Mouse (Mus musculus): ENCODE measurements at regions not wholly inside any gene's neighbourhood (a gene's known extent, or its start where the extent isn't known, plus 50 kb on each side); places are given as distances from the start of the nearest gene placed in this dataset.

DNA sequence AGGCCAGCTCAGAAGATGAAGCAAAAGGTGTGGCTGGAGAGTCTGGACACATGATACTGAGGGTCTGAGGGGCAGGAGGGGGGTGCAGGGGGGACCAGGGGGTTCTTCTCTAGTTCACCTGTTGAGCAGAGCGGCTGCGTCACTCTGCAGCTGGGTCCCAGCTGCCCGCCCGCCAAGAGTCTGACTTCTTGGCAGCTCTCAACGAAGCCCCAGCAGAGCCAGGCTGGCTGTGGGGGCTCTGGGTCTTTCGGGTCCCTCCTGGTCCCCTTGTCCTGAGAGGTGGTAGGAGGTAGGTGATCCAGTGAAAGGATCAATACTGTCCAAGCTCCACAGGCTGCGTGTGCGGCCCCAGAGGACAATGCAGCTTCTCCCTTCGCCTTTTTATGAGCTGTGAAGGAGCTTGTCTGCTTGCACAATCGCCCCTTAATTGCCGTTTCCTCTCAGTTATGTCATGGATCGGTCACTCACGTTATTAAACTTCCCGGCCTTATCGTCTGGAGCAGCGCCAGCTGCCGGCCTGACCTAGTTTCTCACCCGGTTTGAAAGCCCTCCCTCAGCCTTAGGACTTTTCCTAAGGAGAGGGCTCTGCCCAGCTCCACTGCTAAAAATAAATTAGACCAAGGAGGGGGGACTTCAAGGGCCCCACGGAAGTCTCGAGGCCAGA lies 98.4 kb upstream of the Ptpn1 start:
- no peak for ATAC-seq (ENCODE audit: low read depth)
- Histone ChIP-seq H3K36me3 (ENCODE audit: control insufficient read depth, insufficient read depth, low read length) (no peaks in the 10 kb centered on the region), H3K27me3 (replicated peaks; ENCODE audit: control insufficient read depth, insufficient read depth, low read length) (no peaks in the 10 kb centered on the region), H3K9ac (ENCODE audit: low read depth, low read length) (peak overlapping the region; percentile 1; the same call in 1 of the 2 replicates), H3K4me3 (ENCODE audit: low read depth, low read length) (no peak overlapping the region), H3K9me3 (ENCODE audit: control insufficient read depth, low read length) (no peaks in the 10 kb centered on the region), H3K4me2 (ENCODE audit: low read depth, low read length) (no peak overlapping the region), H3K27ac (replicated peaks; ENCODE audit: low read depth, low read length) (peak overlapping the region; percentile 72; the same call in 1 of the 2 replicates), H3K4me1 (ENCODE audit: control insufficient read depth, insufficient read depth, low read length) (peaks cover 26% of the 10 kb centered on the region; the same call in 1 of the 2 replicates)
- 38% methylated on average over 20 of the region's 20 CpGs for WGBS
- DNase-seq (ENCODE audit: low spot score): peak; percentile 82

GRCm38 (mm10) chr2:167831076-167832039 lies 100.5 kb upstream of the Ptpn1 start:
- H3K4me1 ChIP-seq (ENCODE audit: control insufficient read depth, insufficient read depth, low read length): peaks cover 16% of the 10 kb centered on the region; the same call in 1 of the 2 replicates
- H3K27me3 ChIP-seq (replicated peaks; ENCODE audit: control insufficient read depth, insufficient read depth, low read length): no peaks in the 10 kb centered on the region
- no peaks in the 10 kb centered on the region for H3K9me3 ChIP-seq (ENCODE audit: control insufficient read depth, low read length)
- 68% methylated on average over 26 of the region's 26 CpGs for WGBS
- H3K9ac ChIP-seq (ENCODE audit: low read depth, low read length): no peak overlapping the region
- no peak overlapping the region for H3K4me2 ChIP-seq (ENCODE audit: low read depth, low read length)
- no peak overlapping the region for H3K4me3 ChIP-seq (ENCODE audit: low read depth, low read length)
- no peak for ATAC-seq (ENCODE audit: low read depth)
- no peak overlapping the region for H3K27ac ChIP-seq (replicated peaks; ENCODE audit: low read depth, low read length)
- DNase-seq (ENCODE audit: low spot score): no peak
- no peaks in the 10 kb centered on the region for H3K36me3 ChIP-seq (ENCODE audit: control insufficient read depth, insufficient read depth, low read length)

GRCm38 (mm10) chr2:167828258-167828657 lies 103.6 kb upstream of the Ptpn1 start:
- DNase-seq (ENCODE audit: low spot score) (no peak), ATAC-seq (ENCODE audit: low read depth) (no peak)
- no peaks in the 10 kb centered on the region for H3K36me3 ChIP-seq (ENCODE audit: control insufficient read depth, insufficient read depth, low read length)
- H3K27ac ChIP-seq (replicated peaks; ENCODE audit: low read depth, low read length): no peak overlapping the region
- H3K9ac ChIP-seq (ENCODE audit: low read depth, low read length): no peak overlapping the region; the same call in 1 of the 2 replicates
- no peak overlapping the region for H3K4me2 ChIP-seq (ENCODE audit: low read depth, low read length)
- 25% methylated on average over 4 of the region's 5 CpGs for WGBS
- H3K9me3 ChIP-seq (ENCODE audit: control insufficient read depth, low read length): no peaks in the 10 kb centered on the region
- H3K4me1 ChIP-seq (ENCODE audit: control insufficient read depth, insufficient read depth, low read length): peaks cover 2% of the 10 kb centered on the region; the same call in 1 of the 2 replicates
- H3K27me3 ChIP-seq (replicated peaks; ENCODE audit: control insufficient read depth, insufficient read depth, low read length): no peaks in the 10 kb centered on the region
- H3K4me3 ChIP-seq (ENCODE audit: low read depth, low read length): no peak overlapping the region

GRCm38 (mm10) chr2:167826922-167827703 lies 104.7 kb upstream of the Ptpn1 start:
- Histone ChIP-seq H3K4me2 (ENCODE audit: low read depth, low read length) (no peak overlapping the region), H3K4me1 (ENCODE audit: control insufficient read depth, insufficient read depth, low read length) (no peaks in the 10 kb centered on the region; the same call in 1 of the 2 replicates), H3K9me3 (ENCODE audit: control insufficient read depth, low read length) (no peaks in the 10 kb centered on the region), H3K4me3 (ENCODE audit: low read depth, low read length) (no peak overlapping the region), H3K27ac (replicated peaks; ENCODE audit: low read depth, low read length) (no peak overlapping the region), H3K36me3 (ENCODE audit: control insufficient read depth, insufficient read depth, low read length) (no peaks in the 10 kb centered on the region), H3K27me3 (replicated peaks; ENCODE audit: control insufficient read depth, insufficient read depth, low read length) (no peaks in the 10 kb centered on the region), H3K9ac (ENCODE audit: low read depth, low read length) (no peak overlapping the region)
- ATAC-seq (ENCODE audit: low read depth) (no peak), DNase-seq (ENCODE audit: low spot score) (no peak)
- 28% methylated on average over 12 of the region's 12 CpGs for WGBS

- Histone ChIP-seq H3K9me3 (ENCODE audit: control insufficient read depth, low read length) (no peaks in the 10 kb centered on the region), H3K4me2 (ENCODE audit: low read depth, low read length) (no peak overlapping the region), H3K4me3 (ENCODE audit: low read depth, low read length) (no peak overlapping the region), H3K27ac (replicated peaks; ENCODE audit: low read depth, low read length) (peak overlapping the region; percentile 56), H3K27me3 (replicated peaks; ENCODE audit: control insufficient read depth, insufficient read depth, low read length) (no peaks in the 10 kb centered on the region), H3K4me1 (ENCODE audit: control insufficient read depth, insufficient read depth, low read length) (no peaks in the 10 kb centered on the region; the same call in 1 of the 2 replicates), H3K36me3 (ENCODE audit: control insufficient read depth, insufficient read depth, low read length) (no peaks in the 10 kb centered on the region), H3K9ac (ENCODE audit: low read depth, low read length) (0 out of 2 replicates have a peak overlapping the region, but pooled peaks have one; percentile 3)
- ATAC-seq (ENCODE audit: low read depth) (peak; percentile 80), DNase-seq (ENCODE audit: low spot score) (peak; percentile 86)
- 21% methylated on average over 9 of the region's 9 CpGs for WGBS
Observed at GRCm38 (mm10) chr2:167823513-167823912, 108.3 kb upstream of the Ptpn1 start.

- Histone ChIP-seq H3K9ac (ENCODE audit: low read depth, low read length) (no peak overlapping the region), H3K4me2 (ENCODE audit: low read depth, low read length) (no peak overlapping the region), H3K36me3 (ENCODE audit: control insufficient read depth, insufficient read depth, low read length) (no peaks in the 10 kb centered on the region), H3K27ac (replicated peaks; ENCODE audit: low read depth, low read length) (no peak overlapping the region; the same call in 1 of the 2 replicates), H3K27me3 (replicated peaks; ENCODE audit: control insufficient read depth, insufficient read depth, low read length) (no peaks in the 10 kb centered on the region), H3K9me3 (ENCODE audit: control insufficient read depth, low read length) (no peaks in the 10 kb centered on the region), H3K4me3 (ENCODE audit: low read depth, low read length) (no peak overlapping the region), H3K4me1 (ENCODE audit: control insufficient read depth, insufficient read depth, low read length) (no peaks in the 10 kb centered on the region; the same call in 1 of the 2 replicates)
- WGBS: 88% methylated on average over 3 of the region's 3 CpGs
- ATAC-seq (ENCODE audit: low read depth) (no peak), DNase-seq (ENCODE audit: low spot score) (no peak)
Observed at GRCm38 (mm10) chr2:167823044-167823443, 108.8 kb upstream of the Ptpn1 start.

DNA sequence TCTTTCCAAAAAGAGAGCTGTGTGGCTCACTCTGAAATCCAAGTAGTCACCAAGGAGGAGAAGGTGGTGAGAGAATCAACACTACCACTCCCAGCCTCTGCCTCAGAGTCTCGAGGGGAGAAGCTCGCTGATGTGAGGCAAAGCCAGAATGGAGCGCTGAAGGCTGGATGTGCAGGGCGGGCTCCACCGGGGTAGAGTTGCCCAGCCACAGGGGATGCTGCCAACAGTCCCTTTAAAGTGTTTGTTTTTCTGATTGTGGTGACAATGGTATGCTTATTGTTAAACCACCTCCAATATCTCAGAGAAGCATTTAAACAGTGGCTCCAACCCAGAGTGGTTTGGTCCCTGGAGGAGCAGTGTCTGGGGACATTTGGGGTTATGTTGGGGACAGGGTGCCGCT lies 110.7 kb upstream of the Ptpn1 start:
- no peak overlapping the region for H3K27ac ChIP-seq (replicated peaks; ENCODE audit: low read depth, low read length)

DNA sequence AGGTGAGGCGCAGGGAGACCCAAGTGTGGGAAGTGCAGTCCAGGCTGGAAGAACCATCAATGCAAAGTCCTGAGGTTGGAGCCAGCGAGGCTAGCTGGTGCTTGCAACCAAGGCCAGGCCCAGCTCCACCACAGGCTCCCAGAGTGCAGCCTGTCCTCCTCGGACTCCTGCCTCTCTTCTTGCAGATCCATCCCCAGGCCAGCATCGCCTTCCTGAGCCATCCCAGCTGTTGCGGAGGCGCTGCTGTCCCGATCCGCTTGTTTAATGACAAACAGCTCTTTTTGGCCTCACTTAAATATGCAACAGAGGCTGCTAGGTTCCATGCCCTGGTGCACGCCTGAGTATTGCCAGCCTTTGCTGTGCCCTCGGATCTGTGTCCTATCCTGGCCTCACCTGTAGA lies 113.1 kb upstream of the Ptpn1 start:
- H3K4me1 ChIP-seq (ENCODE audit: control insufficient read depth, insufficient read depth, low read length): no peaks in the 10 kb centered on the region
- H3K27ac ChIP-seq (replicated peaks; ENCODE audit: low read depth, low read length): no peak overlapping the region
- DNase-seq (ENCODE audit: low spot score) (no peak), ATAC-seq (ENCODE audit: low read depth) (no peak)
- H3K4me2 ChIP-seq (ENCODE audit: low read depth, low read length): no peak overlapping the region
- H3K27me3 ChIP-seq (replicated peaks; ENCODE audit: control insufficient read depth, insufficient read depth, low read length): no peaks in the 10 kb centered on the region
- H3K9me3 ChIP-seq (ENCODE audit: control insufficient read depth, low read length): no peaks in the 10 kb centered on the region
- WGBS: 67% methylated on average over 7 of the region's 10 CpGs
- 0 out of 2 replicates have a peak overlapping the region, but pooled peaks have one; percentile 9 for H3K9ac ChIP-seq (ENCODE audit: low read depth, low read length)
- H3K36me3 ChIP-seq (ENCODE audit: control insufficient read depth, insufficient read depth, low read length): no peaks in the 10 kb centered on the region
- no peak overlapping the region for H3K4me3 ChIP-seq (ENCODE audit: low read depth, low read length)

More for the DNA sequence above, 110.7 kb upstream of the Ptpn1 start:
- Histone ChIP-seq H3K4me3 (ENCODE audit: low read depth, low read length) (no peak overlapping the region), H3K9ac (ENCODE audit: low read depth, low read length) (no peak overlapping the region), H3K4me2 (ENCODE audit: low read depth, low read length) (no peak overlapping the region), H3K36me3 (ENCODE audit: control insufficient read depth, insufficient read depth, low read length) (no peaks in the 10 kb centered on the region), H3K9me3 (ENCODE audit: control insufficient read depth, low read length) (no peaks in the 10 kb centered on the region), H3K4me1 (ENCODE audit: control insufficient read depth, insufficient read depth, low read length) (no peaks in the 10 kb centered on the region), H3K27me3 (replicated peaks; ENCODE audit: control insufficient read depth, insufficient read depth, low read length) (no peaks in the 10 kb centered on the region)
- ATAC-seq (ENCODE audit: low read depth) (no peak; the same call in 1 of the 2 replicates), DNase-seq (ENCODE audit: low spot score) (peak; percentile 47)
- 65% methylated on average over 6 of the region's 6 CpGs for WGBS

All from embryonic facial prominence, embryonic 14.5 days (tissue).